Mouse (Mus musculus) testis, adult 2 months (tissue): ENCODE measurements around the gene Mrpl21.

Experiments used
- CTCF ChIP-seq: fragments of 200-500 bp; IDR thresholded peaks from 2 replicates; pipeline ENCODE4 v1.5.1; 2012; ENCODE audit warnings: low read depth, mild to moderate bottlenecking, inconsistent platforms, low read length, moderate library complexity; ENCODE audit not compliant: control insufficient read depth, insufficient read depth, insufficient replicate concordance
- POLR2A ChIP-seq: fragments of 200-500 bp; IDR thresholded peaks from 2 replicates; pipeline ENCODE4 v1.6.1; 2012; ENCODE audit warnings: low read depth, mild to moderate bottlenecking, inconsistent platforms, low read length, moderate library complexity; ENCODE audit not compliant: control insufficient read depth

- TF ChIP-seq POLR2A, result peak; percentile 67
- TF ChIP-seq CTCF, result no peak
Measured at GRCm38 (mm10) chr19:3323201-3323621, 40.5 kb downstream of the Mrpl21 start.
